Mouse (Mus musculus) embryo, embryonic 9.5 days (tissue): ENCODE measurements at regions not wholly inside any gene's neighbourhood (a gene's known extent, or its start where the extent isn't known, plus 50 kb on each side); places are given as distances from the start of the nearest gene placed in this dataset.

ENCODE experiments used
- DNase-seq: peaks from one replicate; pipeline ENCODE4 v3.0.0-alpha.2; 2017; ENCODE audit errors: extremely low spot score

DNA sequence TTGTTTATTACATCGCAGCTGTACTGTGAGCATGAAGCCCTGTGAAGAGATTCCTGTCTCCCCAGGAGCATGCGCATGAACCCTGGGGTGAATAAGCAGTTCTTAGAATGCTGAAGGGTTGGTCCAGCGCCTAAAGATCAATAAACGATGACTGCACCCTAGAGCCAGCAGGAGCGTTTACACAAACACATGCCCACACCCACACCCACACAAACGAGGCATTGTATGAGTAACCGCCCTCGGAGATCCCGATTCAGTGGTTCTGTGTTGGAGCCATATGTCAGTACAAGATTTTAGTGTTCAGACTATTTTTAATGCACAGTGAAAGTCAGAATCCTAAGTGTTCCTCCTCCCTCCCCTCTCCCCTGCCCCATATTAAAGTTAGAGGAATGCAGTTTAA, 57.3 kb downstream of the Edn1 start:
- no peak for DNase-seq

DNA sequence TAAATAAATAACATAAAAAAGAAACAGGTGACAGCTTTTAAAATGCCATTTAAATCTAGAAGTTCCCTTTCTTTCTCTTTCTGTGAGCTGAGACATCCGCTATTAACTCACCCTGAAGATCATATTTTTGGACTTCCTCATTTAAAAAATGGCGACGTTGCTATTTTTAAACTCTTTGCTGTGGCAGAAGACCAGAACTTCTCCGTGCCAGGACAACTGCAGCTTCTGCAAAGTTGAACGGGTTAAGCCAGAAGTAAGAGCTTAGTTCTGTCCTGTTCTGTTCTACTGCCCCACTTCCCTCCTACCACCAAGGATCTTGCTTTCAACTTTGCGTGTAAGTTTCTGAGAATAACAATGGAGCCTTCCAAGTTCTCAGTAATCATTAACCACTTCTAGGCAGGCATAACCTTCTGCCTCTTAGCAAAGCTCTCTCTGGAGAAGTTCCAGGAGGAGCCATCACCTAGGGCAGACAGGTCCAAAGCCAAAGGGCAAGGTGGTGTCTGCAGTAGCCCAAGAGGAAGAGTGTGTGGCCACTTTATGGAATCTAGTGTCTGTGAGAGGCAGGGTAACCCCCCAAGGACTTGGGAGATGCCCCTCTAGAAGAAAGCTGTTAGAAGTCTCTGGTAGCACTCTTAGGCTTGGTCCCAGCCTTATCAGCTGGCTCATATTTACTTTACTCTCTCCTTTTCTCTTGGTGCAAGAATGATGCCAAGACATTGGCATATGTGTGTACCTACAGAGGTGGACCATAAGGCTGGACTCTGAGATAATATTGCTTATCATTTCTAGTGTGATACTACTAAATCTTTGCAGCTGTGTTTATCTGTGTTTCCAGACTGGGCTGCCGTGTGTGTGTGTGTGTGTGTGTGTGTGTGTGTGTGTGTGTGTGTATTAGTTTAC, 66.6 kb downstream of the Edn1 start:
- DNase-seq = no peak

DNA sequence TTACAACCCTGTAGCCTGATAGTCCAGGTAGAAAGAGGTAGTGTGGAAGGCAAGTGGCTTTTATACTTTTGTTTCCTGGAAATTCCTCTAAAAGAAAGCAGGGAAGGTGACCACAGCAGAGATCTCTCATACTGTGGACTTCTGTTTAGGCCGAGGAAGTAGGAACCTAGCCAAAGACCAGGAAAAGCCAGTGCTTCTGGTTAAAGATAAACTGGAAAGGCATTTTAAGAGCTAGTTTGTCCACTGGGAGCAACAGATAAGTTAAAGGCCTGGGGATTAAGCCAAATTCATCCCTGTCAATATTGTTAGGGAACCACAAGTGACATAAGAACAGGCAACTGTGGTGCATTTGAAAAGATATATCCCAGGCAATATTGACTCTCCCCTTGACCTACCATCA, 68.5 kb downstream of the Edn1 start:
- no peak for DNase-seq

DNA sequence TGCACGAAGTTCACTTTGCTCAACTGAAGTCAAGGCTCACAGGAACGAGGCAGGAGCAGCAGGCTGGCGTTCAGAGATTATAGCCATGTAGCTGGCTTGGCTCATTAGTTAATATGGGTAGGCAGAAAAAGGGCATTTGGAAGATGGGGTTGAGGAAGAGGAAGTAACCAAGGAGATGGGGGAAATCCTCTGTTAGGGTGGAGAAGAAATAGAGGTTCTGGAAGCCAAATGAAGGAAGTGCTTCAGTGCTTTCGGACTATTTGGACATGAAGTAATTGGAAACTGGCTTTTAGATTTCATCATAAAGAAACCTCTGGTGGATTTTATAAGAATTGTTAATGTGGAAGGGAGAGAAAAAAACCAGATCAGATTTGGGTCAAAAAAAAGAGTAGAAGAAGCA, 70.9 kb downstream of the Edn1 start:
- DNase-seq = no peak

DNA sequence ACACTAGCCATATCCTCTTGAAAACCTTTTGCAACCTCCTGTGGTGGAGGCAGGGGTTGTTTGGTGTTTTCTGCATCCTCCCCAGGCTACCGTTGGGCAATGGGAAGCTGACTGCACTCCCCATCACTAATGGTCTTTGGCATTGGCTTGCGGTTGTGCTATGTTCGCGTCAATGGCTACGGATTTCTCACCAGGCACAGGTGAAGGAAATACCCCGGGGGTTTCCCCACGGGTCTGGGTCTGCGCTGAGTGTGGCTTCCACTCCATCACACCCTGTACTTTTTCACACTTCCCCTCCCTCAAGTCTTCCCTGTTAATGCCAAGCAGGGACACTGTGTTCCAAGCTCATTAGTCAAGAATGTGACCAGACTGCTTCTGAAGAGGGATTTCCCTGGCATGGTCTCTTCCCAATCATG, 72.9 kb downstream of the Edn1 start:
- DNase-seq = no peak

DNA sequence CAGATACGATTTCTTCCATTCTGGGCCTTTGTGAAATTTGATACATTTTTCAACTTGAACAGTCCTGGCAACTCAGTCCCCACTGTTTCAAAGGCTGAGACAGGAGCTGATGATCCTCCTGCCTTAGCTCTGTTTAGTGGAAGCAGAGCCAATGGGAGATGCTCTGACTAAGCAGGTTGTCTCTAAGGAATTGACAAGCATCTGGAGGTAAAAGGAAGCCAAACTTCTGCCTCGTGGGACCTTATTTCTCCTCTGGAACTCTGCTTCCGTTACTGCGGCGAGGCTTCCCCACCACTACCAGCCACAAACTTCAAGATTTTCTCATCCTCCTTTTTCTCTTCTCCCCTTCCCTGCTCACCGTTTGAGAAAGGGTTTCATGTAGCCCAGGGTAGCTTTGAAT, 78.4 kb downstream of the Edn1 start:
- DNase-seq = no peak

DNA sequence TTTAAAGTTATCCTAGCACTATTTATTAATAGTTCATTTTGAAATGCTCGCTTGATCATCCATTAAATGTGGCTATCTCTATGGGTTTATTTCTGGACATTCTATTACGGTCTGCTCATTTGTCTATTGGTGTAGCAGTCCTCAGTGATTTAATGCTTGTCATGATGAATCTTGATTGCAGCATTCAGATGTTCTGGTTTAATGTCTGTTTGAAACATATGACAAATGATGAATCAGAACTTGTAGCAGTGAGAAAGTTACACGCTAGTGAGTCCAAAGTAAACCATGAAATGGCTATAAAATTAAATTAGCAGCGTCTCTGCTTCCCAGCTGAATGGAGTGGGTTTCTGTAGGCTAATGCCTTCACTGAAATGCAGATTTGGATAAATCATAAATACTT, 81.8 kb downstream of the Edn1 start:
- no peak for DNase-seq

DNA sequence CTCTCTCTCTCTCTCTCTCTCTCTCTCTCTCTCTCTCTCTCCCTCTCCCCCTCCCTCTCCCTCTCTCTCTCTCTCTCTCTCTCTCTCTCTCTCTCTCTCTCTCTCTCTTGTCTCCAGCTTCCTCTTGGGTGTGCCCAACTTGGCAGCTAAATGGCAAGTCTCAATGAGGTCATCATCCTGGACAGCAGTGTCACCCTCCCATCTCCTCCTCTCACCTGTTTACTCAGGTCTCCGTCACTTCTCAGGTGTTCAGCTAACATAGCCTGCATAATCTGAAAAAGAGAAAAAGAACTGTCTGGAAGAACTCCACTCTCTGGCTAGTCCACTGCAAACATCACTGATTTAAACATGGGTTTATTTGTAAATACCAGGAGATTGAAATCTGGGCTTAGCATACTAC, 89.1 kb downstream of the Edn1 start:
- no peak for DNase-seq

DNA sequence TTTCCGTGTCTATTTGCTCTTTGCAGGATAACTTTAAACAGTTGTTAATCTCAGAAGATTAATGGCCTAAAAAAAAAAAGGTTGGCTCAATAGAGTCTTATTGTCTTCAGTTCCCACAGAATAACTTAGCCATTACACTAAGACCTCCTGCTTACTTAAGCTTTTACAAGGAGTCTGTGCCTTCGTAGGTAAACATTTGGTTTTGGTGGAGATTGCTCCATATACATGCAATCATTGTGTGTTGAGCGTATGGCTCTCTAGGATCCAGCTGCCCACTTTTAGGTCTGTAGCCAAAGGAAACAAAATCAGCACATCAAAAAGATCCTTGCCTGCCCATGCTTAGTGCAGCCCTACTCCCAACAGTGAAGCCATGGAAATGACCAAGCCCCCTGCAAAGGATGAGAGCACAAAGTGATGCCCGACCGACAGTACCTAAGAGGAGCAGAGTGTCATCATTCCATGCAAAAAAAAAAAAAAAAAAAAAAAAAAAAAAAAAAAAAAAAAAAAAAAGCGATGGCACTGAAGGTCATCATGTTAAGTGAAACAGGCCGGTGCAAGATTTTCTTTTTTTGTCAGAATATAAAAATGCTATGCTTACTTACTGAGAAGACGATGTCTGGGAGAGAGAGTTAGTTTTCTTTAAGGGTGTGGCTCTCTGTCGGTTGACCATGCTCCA, 90.2 kb downstream of the Edn1 start:
- no peak for DNase-seq

DNA sequence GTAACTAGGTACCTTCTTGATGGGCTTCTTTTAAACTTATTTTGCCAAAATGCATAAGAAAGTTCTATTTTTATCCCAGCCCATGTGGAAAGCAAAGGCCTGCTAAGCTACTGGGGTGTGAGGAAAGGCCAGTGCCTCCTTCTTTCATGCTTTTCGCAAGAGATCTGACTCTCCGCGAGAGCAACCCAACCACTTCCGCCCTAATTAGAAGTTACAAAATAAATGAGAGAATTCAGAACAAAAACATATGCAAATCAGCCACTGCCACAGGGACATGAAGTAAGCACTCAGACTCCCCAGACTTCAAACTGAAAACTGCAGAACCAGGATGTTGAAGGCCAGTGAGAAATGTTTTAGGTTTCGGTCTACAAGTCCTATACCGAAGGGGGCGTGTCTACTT, 91.4 kb downstream of the Edn1 start:
- DNase-seq = no peak

DNA sequence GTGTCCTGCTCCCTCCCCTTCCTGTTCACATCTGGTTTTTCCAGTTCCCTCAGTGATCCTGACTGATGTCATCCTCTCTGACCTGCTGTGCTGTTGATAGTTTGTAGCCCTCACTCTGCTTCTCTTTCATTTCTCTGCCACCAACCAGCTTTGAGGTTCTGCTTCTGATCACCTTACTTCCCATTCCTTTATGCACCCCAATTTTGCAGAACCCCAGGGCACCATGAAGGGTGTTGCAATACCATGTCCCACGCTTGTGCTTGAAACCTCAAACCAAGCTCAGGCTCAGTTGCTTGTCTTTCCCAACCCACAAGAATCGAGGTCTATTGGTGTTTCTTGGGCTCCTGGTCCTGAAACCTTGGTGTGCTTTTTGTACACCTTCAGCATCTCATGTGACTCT, 93.3 kb downstream of the Edn1 start:
- no peak for DNase-seq

DNA sequence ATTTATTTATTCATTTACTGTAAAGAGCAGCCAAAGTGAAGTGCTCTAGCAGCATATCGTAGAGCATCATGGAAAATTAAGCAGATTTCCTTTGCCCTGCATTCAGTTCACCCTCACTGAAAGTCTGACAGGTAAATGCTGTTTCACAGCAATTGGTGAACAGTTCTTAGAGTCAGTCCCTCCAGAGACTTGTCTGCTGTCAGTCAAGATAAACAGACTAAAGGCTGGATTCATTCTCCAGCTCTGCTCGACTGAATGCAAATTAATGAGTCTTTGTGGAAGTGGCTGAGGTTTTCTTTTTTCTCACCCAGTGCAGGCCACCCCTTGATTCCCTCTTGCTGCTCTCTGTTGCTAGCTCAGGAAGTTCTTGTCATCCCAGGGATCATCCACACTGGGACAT, 100.2 kb downstream of the Edn1 start:
- no peak for DNase-seq

DNA sequence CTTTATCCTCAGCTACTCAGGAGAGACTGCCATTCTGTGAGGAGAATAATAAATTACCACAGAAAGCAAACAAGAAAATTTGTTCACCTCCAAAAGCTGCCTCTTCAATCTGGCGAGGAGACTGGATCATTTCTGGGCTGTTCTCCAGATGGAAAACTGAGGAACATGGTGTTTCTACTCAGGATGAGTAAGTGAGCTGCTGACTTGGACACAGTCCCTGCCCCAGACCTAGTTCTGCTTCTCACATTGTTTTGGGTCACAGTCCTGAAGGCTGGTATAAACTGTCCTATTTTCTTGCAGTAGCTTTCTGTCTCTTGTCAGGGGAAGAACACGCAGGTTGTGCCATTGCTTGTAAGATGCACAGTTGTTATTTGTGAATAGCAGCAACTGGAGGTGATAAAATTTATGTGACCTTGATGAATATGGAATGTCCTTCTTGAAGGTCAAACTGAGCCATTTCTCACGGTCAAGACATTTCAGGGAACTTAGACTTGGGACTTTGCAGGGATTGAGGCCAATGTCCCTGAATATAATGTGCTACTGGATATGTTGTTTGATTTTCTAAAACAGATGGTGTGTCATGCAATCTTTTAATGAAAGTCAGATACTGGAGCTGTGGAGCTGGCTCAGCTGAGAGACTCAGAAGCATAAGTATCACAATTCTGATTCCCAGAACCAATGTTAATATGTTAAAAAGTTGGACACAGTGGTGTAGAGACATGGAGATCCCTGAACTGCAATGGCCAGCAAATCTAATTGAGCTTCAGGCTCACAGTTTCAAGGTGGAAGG, 102.2 kb downstream of the Edn1 start:
- no peak for DNase-seq

DNA sequence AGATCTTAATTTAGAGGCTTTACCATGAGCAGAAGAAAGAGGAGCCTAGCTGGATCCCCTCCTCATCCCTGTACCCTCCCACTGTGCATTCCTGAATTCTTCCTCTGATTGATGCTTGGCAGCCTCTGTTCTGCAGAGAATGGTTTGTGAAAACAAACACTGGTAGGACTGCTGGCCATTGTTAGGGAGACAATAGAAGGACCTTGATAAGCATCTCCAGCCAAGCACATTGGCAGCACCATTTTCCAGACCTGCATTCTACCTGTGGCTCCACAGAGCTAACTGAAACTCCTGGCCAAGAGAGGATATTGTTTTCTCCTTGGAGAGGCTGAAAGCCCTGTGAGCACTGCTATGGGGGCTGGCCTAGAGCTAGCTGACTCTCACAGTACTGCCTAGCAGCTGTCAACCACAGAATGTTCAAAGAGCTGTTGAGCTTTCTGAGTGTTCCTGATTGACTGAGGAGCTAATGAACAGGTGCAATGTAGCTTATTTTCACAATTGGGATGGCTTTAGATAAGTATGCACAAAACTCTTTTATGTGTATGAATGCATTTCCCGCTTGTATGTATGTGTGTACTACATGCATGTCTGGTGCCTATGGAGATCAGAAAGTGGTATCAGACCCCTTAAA, 111.5 kb downstream of the Edn1 start:
- DNase-seq = peak; percentile 17

DNA sequence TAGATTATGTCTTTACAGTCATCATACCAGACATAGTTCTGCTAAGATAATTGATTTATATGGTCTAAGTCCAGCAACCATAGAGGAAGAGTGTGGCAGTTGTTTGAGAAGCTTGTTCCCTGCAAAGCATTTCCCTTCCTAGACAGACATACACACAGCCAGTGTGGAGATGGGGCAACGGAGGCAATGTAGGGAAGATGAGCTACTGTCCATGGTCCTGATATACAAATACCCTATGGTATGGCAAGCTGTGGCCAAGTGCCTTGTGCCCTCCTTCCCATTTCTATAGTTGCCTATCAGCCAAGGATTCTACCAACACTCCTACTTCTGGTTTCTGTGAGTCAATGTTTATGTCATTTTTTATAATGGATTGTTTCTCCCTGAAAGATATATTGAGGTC, 145.6 kb downstream of the Edn1 start:
- DNase-seq = peak; percentile 23

DNA sequence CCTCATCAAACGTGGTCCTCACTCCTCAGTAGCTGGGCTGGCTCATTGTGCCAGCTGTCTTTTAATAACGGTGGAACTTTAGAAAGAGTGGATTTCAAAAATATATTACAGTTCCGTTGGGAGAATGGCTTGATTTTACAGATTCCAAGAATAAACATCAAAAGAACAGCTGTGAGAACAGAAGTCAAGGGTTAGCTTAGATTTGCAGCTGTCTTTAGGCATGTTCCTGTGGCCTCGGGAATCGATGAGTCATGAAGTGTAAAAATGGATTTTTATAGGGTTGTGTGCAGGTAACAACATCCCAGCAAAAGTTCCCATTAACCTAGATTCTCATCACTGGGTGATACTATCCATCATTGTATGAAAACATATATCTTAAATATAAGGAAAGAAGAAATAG, 152.4 kb downstream of the Edn1 start:
- no peak for DNase-seq

DNA sequence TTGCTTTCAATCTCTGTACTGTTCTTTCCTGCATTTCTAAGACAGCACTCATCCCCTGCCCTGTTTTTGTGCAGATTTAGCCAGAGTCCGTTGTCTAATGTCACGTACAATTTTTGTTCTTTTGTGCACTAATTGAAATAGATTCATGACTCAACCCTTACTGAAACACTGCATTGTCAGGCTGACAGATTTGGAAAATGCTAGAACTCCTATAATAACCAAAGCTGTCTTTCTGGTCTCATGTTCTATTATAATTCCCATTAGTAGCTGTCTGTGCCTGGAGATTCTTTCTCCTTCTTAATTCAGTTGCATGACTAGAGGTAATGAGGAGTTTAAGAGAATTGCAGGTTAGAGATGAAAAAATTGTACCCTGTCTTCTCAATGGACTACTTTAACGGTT, 158.6 kb downstream of the Edn1 start:
- DNase-seq = no peak

DNA sequence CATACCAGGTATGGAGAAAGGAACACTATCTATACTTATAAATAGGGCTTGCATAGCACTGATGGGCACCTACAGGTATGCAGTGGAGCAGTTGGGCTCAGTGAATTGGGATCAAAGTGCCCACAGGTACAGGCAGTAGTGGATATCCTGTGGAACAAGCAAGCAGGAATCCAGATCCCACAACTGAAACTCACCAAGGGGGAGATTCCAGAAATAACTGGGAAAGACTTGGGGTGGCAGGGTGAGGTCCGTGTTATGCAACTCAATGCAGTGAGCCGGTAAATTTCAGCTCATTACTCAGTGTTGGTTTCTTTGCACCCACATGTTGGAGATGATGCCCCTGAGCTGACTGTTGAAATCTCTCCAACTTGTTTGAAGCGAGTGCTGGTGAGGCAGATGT, 177.5 kb downstream of the Edn1 start:
- no peak for DNase-seq

DNA sequence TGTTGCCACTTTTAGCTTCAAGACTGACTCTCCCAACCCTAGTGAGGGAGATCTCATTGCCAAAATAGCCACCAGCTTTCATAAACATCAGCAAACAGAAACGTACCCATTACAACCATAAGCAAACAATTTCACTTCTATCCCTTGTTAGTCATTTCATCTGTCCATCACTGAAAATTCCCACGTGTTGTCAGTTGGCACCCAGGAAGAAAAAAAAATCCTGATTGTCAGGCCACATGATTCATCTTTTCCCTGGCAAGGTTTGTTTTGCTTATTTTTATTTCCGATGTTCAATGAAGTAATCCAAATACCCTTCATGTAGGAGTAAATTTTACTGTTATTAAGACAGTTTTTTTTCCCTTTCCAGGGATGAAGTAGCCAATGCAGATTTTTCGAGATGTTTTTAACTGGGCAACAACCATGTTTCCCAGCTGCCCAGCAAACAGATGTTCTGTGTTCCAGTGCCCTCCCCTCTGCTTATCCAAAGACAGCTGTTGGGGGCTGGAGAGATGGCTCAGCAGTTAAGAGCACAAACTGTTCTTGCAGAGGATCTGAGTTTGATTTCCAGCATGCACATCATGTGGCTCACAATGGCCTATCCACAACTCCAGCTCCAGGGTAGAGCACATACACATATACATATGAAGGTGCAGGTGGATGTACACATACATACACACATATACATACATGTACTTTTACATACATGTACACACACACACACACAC, 189.3 kb upstream of the Phactr1 start:
- DNase-seq = no peak

DNA sequence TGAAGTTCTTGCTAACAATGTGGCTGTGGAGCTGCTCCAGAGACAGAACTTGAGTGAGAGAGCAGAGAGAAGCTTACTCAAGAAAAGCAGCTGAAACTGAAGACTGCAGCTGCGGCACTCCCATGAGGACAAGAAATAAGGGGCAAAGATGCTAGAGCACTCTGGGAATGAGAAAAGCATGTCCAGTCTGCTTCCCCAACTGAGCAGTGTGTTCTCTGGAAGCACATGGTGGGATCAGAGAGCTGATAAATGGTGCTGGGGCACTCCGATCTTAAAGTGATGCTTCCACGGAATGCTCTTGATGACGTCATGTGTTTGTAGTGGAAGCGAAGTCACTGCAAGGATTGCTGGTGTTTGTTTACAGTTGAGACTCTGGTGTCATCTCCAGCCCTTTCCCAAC, 186.1 kb upstream of the Phactr1 start:
- no peak for DNase-seq

DNA sequence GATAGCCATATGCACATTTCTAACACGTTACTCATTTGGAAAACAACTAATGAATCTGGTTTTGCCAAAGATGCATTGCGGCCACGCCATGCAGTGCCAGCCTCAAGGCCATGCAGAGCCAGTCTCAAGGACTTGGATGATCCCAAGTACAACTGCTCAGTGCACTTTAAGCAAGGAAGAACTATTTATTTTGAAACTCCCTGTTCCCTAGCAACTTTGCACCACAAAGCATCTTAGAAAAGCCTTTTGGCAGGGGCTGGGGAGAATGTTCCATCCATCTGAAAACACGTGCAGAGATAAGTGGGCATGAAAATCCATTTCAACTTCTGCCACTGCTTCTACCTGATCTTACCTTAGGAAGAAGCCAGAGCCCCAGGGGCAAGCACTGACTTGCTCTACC, 182.1 kb upstream of the Phactr1 start:
- DNase-seq = no peak

DNA sequence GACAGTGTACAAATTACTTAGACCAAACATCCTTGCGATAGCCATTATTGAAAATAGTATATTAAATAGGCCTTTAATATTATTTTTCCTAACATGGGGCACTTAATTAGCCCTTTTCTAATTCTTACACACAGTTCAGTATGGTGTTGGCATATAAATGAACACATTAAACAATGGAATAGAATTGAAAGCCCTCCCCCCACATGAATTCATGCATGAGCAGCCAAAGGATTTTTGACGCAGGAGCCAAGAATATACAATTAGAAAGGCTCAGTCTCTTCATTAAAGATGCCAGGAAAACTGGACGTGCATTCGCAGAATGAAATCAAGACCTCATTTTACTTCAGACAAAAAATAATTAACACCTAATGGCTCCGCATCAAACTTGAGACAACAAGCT, 172.9 kb upstream of the Phactr1 start:
- DNase-seq = no peak
